Mouse (Mus musculus): ENCODE data around the gene Chrm3.

Chrm3 gene

DNA sequence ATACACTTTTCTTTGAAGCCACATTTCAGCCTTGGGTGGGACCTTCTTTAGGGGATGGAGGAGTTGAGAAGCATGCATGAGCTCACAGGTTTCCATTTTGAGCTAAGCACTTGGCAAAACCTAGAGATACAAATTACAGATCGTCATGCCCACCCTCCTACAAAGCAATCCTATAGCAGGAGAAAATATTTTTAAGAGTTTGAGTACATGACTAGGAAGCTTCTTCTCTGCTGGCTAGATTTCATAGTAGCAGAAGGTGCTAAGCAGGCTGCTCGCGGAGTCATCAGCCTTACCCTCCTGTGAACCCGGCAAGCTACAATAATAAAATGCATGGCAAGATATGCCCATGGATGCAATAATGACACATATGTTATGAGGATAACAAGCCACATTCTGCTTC, 124.4 kb downstream of the Chrm3 start:
- peak; percentile 72 for ATAC-seq (ENCODE audit: low TSS enrichment)

DNA sequence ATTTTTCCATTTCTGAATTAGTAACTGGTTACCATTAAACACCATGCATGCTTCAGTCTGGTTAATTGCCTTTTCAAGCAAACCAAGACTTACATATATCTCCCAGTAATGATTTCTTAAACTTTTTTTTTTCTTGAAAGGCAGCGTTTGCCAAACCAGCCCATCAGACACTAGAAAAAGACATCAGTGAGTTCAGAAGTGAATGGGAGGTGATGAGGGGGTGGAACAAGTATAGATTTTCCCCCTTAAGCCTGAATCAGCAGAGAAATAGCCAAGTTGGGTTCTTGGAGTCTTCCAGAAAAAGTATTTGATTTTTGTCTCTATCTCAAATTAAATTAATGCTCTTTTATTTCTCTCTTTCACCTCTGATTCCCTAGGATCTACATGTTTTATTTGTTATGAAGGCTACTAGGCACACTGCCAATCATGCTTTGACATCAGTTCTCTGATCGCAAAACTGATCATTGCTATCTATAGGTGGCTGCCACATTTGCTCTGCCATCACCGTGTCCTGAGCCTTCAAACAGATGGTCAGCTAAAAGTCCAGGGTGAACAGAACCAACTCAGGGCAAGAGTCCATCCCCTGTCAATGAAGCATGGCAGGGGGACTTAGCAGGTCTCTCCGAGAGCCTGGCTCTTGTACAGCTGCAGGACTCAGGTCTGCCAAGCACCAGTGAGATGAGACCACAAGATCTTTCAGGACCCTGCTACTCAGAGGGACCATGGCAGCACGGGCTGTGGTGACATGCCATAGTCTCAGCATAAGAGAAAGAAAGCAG, 125.1 kb downstream of the Chrm3 start:
- peak; percentile 8; the same call in 1 of the 2 replicates for ATAC-seq (ENCODE audit: low TSS enrichment)

DNA sequence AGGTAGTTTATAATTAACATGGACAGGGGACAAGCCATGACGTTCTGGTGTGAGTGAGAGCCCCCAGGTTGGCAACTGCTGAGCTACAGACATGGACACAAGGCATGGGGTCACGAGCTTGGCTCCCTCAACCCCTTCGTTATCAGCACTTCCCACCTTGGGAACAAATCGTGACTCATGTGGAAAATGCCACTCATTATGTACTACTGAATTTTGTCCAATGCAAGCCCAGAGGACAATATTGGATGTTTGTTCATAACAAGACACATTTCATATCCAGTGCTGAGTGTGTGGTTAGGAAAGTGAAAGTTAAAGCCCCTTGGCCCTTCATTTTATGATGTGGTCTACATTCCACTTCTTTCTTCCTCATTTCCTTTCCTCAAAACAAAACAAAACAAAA, 140.2 kb downstream of the Chrm3 start:
- no peak for ATAC-seq (ENCODE audit: low TSS enrichment)

DNA sequence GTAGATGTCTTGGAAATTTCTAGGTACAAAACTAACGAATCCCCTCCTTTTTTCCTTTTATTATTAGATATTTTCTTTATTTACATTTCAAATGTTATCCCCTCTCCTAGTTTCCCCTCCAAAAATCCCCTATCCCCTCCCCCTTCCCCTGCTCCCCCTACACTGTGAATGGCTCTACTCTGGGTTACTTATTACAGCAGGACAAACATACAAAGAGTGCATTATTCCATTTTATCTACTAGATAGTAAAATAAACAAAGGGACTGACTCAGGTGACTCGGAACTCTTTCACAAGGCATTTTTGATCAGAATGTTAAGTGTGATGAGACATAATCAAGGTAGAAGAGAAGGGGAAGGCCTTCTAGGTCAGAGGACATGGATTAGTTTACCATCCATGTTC, 148.5 kb downstream of the Chrm3 start:
- ATAC-seq (ENCODE audit: low TSS enrichment): no peak

DNA sequence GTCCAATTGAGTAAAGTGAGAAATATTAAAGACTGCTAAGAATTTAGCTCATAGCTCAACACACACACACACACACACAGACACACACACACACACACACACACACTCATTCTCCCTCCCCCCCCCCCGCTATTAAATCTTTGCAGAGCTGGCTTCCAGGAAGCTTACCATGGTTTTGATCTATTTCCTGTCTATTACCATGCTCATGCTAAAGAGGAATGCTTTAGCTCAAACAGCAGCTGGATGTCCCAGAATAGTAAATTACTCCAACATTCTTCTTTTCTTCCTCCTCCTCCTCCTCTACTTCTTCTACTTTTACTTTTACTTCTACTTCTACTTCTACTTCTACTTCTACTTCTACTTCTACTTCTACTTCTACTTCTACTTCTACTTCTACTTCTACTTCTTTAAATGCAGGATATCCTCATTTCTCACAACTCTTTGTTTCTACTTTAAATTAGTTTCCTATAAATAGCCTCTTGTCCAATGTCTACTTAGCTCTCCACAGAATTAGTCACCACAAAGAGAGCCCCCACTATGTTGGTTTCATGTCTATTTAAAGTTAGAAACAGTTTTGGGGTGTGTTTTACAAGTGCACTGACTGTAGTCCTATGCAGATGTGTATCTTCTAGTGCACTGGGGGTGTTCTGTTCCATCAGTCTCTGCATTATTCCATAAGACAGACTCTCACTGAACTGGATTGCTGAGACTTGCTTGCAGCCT, 150.0 kb downstream of the Chrm3 start:
- ATAC-seq (ENCODE audit: low TSS enrichment): peak; percentile 57; the same call in 1 of the 2 replicates

DNA sequence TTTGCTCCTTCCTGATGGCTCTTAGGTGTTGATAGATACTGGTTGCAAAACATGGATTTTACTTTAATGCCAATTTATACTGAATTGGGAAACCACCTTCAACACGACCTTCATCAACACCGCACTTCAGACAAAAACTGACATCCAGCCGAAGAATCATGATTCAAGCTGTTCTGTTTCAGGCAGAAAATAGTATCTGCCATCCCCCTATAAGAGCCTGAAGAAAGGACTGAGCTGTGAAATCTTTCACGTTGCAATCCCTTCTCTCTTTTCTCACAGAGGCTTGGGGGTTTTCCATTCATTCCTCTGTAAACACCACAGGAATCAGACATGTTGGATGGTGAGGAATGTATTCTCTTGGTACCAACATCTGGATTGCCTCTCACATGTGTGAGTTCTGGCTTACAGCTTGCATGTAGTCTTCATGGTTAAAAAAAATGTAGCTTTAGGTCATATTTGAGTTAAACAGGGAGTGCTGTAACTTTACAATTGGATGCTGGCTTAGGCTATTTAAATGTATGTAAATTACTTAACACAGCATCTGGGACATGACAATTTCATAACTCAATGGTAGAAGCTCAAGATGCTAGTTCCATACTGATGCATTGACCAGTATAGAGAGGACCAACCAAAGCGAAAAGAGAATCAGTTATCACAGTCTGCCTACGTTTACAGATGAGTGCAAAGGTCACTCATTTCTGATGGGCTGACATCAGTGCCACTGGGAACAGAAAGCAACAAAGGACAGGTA, 161.3 kb downstream of the Chrm3 start:
- peak; percentile 93 for ATAC-seq (ENCODE audit: low TSS enrichment)

DNA sequence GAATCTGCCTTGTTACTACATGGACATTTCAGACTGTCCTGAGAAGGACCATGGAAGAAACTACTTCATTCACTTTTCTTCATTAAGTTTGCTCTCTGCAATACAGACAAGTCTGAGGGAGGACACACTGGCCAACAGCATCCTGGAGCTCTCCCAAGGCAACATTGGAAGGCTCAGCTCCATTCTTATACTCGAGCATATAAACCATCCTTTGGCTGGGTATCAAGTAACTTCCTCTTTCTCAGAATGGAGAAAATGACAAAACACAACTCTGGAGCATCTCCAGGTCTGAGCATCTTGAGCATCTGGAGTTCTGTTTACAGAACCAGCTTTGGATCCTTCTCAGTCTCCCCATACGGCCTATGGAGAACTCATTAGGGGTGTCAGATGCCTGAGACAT, 170.8 kb downstream of the Chrm3 start:
- ATAC-seq (ENCODE audit: low TSS enrichment): peak; percentile 75

DNA sequence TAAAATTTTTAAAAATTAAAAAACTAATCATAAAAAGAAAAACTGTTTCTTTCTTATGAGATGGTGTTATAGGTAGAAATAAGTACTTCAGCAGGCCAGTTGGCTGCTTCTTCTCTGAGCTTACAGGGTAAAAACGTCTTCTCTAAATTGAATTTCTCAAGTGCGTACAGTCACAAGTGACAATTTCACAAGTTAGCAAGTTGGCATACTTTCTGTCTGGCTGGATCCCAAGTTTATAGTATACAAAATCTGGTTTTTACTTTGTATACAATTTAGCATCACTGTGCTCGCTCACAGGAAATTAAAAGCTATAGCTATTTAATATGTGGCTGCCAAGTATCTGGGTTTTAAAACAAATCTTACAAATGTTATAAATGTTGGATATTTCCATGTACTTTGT, 172.7 kb downstream of the Chrm3 start:
- no peak for ATAC-seq (ENCODE audit: low TSS enrichment)

DNA sequence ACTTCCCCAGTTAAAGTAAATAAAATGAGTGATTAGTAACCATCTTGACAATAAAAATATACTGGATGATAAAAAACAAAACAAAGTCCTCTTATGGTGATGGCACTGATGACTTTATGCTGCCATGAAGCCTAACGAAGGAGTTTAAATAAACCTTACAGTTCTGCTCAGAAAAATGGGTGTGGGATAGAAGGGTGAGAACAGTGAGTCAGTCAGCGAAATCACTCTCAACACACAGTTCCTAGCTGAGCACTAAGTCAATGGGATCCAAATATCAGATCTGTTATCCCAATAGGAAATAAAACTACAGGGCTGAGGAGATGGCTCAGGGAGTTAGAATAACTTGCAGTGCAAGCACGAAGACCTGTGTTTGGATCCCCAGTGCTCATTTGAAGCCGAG, 176.8 kb downstream of the Chrm3 start:
- ATAC-seq (ENCODE audit: low TSS enrichment): peak; percentile 84

DNA sequence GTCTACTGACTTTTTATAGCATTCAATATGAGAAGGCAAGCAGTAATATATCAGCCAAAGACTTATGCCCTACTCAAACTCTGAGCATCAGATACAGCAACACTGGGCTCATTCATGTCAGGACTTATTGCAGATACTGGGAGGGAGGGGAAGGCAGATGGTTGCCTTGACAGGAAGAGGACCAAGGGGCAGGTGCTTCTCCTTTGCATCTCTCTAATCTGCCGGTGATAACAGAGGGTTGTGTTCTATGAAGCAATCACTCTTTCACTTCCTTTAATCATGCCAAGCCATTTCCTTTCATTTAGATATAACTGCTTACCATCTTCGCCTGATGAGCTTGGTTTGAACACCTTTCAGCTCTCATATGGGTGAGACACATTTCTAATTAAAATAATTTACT, 177.9 kb downstream of the Chrm3 start:
- ATAC-seq (ENCODE audit: low TSS enrichment): no peak

DNA sequence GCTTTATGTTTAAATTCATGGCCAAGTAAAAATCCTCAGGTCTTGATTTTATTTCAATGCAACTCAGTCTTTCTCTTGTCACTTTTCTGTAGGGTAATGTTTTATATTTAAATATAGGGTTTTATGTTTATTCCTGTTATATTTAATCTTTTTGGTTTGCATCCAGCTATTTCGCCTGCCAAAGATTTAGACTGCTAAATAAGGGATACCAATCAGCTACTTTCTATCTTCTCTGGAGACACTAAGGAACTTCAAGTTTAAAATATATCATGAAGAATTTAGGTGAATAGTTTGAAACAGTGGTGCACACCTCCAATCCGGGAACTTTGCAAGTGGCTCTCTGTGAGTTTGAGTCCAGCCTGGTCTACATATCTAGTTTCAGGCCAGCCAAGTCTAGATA, 190.1 kb downstream of the Chrm3 start:
- peak; percentile 50 for ATAC-seq (ENCODE audit: low TSS enrichment)

DNA sequence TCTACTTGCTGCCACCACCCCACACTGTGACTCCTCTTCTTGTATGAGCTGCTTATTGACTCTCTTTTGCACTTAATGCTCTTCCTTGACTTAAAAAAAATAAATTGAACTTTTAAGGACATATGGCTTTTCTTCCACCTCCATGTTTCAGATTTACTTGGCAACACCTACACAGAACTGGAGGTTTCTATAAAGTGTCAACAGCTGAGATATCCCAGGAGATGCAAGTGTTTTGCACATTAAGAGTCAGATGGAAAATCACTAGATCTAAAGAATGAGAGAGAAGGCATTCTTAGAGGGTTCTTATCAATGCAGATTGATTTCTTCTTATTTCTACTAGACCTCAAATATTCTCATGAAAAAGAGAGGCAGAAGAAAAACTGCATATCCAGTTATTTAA, 197.3 kb downstream of the Chrm3 start:
- ATAC-seq (ENCODE audit: low TSS enrichment): peak; percentile 83

DNA sequence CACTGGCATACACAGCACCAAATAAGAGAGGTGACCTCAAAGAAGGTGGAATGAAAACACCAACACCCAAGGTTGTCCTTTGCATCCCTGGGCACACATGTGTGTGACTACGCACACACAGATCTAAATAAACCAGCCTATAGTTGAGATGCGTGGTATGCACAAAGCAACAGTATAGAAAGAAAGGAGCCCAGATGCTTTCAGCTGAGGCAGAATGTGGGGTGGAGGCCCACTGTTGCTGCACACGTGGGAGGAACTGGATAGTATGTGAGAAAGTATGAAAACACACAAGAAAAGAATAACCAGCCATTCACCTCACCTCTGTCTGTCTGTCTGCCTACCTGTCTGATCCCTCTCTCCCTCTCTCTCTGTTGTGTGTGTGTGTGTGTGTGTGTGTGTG, 203.2 kb downstream of the Chrm3 start:
- peak; percentile 93 for ATAC-seq (ENCODE audit: low TSS enrichment)

DNA sequence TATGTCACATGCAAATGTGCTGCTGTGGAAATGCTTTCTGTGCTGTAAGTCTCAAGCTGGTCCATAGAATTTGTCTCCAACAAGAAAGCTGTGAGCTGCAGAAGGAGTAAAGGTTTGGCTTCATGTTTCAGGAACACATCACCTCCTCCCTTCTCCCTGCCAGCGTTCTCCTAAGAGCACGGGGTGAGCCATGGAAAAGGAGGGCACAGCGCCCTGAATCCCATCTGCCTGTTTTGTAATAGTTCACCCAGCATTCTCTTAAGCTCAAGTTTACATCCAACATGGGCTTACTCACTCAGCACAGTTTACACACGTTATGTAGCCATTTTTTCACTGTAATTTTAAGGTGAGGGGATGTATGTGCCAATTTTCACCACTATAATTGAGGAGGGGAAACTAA, 220.1 kb downstream of the Chrm3 start:
- peak; percentile 59; the same call in 1 of the 2 replicates for ATAC-seq (ENCODE audit: low TSS enrichment)

DNA sequence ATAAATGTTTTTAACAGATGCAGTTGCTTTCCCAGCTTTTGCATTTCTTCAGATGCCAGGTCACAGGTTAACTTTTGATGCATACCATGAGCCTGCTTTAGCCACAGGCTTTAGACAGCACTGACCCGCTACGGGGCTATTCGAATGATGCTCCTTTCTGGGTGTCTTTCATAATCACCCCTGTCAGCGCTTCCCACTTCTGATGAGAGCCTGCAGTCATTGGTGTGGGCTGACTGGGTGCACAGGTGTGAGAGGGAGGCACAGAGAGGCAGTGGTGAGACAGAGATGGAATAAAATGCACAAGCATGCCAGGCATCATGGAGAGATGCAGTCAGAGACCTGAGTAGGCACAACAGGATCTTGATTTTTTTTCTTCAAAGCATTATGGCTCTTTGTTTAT, 221.8 kb downstream of the Chrm3 start:
- ATAC-seq (ENCODE audit: low TSS enrichment): peak; percentile 59; the same call in 1 of the 2 replicates

DNA sequence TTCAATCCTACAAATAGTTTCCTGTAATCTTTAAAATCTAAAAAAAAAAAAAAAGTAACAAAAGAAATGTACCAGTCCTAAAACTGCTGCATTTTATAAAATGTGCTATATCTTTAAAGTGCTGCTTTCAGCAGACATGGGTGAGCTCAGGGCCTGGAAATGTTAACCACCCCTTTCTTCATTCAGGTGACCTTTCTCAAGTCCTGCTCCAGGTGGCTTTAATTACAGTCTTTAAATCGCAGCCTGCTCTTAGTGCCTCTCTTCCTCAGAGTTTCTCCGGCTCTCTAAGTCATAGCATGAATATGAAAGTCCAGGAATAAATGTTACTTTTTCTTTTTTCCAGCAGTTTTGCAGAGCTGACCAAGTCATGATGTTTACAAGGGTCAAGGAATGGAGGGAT, 229.6 kb downstream of the Chrm3 start:
- ATAC-seq (ENCODE audit: low TSS enrichment): no peak

DNA sequence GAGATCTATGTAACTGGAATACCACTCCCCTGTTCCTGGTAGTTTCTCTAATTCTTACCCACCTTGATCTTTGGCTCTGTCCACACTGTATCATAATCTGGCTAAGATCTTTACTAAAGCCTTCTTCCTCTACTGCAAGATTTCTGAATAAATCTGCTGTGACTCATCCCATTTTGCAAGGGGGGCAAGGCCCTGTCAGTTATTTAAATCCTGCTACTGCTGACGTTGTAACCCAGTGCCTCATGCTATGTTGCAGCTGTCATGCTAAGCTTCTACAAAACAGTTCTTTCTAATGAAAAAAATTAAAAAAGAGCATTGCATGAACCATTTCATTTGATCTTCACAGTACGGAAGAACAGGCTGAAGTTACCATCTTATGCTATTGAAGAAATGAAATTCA, 248.4 kb downstream of the Chrm3 start:
- ATAC-seq (ENCODE audit: low TSS enrichment): peak; percentile 62

DNA sequence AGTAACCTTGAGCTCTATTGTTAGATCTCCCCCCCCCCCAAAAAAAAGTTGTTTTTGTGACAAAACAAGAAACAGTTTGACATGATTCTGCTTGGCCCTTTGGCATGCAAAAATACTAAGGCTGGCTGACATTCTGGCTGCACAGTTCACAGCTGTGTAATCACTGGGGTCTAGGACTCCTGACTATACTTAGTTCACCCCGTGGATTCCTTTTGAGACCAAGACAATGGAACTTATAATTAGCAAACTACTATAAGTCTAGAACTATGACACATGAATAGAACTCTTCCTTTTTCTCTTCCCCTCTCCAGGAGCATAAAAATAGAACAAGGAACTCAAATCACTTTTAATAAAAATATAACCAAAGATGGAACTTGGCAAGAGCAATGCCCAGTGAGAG, 251.1 kb downstream of the Chrm3 start:
- ATAC-seq (ENCODE audit: low TSS enrichment): no peak

DNA sequence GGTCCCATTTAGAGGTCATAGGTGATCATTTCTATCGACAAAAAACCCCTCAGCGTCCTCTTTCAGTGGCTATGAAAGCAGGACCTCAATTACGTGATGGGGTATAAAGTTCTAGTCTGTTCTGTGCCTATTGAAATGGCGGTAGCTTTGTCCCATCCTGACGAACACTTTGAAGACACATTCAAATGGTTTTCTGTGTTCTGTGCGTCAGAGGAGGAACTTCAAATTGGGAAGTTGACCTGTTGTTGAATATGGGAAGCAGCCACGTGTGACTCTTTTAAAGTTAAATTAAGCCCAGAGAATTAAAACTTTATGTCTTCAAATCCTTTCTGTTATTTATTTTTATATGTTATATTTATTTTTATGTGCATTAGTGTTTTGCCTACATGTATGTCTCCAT, 253.3 kb downstream of the Chrm3 start:
- no peak for ATAC-seq (ENCODE audit: low TSS enrichment)

DNA sequence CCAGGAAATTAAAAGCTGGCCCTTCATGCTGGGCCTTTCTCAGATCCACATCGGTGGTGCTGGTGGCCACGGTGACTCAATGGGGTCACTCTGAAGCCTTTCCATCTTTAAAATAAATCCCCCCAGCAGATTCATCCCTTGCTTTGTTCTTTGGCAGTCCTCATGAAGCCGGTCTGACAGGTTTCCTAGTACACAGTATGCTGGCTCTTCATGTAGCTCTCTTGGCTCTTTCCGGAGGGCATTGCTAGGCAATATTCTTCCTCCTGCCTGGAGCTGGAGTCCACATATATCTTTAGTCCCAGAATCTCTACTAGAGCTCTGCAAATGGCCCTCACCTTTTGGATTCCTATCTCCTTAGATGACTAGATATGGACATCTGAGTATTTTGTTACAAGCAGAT, 269.9 kb downstream of the Chrm3 start:
- ATAC-seq (ENCODE audit: low TSS enrichment): no peak

DNA sequence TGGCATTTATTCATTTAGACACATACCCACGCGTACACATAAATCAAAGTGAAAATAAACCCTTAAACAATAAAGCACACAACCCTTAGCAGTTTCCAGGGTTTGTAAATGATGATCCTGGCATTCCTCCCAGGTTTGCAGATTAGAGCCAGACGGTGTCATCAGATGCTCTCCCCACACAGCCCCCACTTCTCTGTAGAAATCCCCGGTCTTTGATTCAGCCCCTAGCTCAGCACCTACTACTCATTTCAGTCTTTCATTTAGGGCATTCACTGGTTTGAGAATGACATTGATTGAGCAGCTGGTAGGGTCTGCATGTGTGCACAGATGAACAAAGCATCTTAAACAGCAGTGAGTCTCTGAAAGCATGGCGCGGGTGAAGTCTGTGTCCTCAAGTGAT, 274.3 kb downstream of the Chrm3 start:
- ATAC-seq (ENCODE audit: low TSS enrichment): peak; percentile 64

DNA sequence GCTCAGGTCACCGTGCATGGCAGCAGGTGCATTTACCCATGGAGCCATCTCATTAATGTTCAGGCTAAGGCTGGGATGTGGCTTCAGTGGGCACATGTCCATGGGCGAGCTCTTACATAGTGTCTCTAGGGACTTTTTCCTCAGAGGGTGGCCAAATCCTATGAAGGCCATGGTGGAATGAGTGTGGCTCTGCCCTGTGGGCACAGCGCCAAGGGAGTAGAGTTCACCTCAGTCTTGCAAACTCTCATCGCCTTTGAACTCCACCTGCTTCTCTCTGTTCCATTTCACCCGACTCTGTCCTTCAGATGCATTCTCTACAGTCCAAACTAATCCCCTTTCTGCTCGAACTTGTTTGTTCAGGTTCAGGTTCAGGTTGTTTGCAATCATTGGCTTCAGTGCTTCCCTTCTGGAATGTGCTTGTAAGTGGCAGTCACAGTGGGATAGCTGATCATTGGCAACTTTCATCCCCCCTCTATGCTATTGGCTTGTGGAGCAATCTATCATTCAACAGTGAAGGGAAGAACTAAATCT, 278.7 kb downstream of the Chrm3 start:
- no peak for ATAC-seq (ENCODE audit: low TSS enrichment)

Measured in frontal cortex, adult (tissue).